Mouse (Mus musculus): ENCODE results near the gene Jazf1. TPM values are rescaled to one million over a fixed set of nuclear protein-coding genes. Genes with fewer than 3 reads are reported as not detected.

Jazf1 gene
- polyA plus RNA-seq, 1 experiment from 2014 or later, result 31.6 TPM

- ATAC-seq (ENCODE audit: low read depth), result no peak
- Histone ChIP-seq H3K9me3 (no peaks in the 10 kb centered on the region), H3K27ac (replicated peaks) (no peak overlapping the region), H3K27me3 (no peaks in the 10 kb centered on the region), H3K4me2 (no peak overlapping the region), H3K4me1 (replicated peaks) (peaks cover 9% of the 10 kb centered on the region), H3K36me3 (no peaks in the 10 kb centered on the region), H3K9ac (no peak overlapping the region), H3K4me3 (no peak overlapping the region)
- WGBS, result 77% methylated on average over 5 of the region's 5 CpGs
These were observed 118.1 kb downstream of the Jazf1 start for GRCm38 (mm10) chr6:52950371-52950770.

GRCm38 (mm10) chr6:52942534-52942933 is 125.9 kb downstream of the Jazf1 start:
- H3K4me3 ChIP-seq, result no peak overlapping the region

GRCm38 (mm10) chr6:52942101-52942500 is 126.3 kb downstream of the Jazf1 start:
- no peak overlapping the region for H3K4me2 ChIP-seq
- H3K27ac ChIP-seq (replicated peaks), result no peak overlapping the region
- no peaks in the 10 kb centered on the region; the same call in 1 of the 2 replicates for H3K4me1 ChIP-seq (replicated peaks)
- no peaks in the 10 kb centered on the region for H3K9me3 ChIP-seq
- ATAC-seq (ENCODE audit: low read depth), result no peak
- WGBS, result 84% methylated on average over 5 of the region's 5 CpGs
- no peak overlapping the region for H3K4me3 ChIP-seq
- H3K27me3 ChIP-seq, result no peaks in the 10 kb centered on the region
- H3K36me3 ChIP-seq, result no peaks in the 10 kb centered on the region
- no peak overlapping the region for H3K9ac ChIP-seq

More at GRCm38 (mm10) chr6:52942534-52942933, 125.9 kb downstream of the Jazf1 start:
- Histone ChIP-seq H3K9ac (no peak overlapping the region), H3K9me3 (no peaks in the 10 kb centered on the region), H3K36me3 (no peaks in the 10 kb centered on the region), H3K4me1 (replicated peaks) (no peaks in the 10 kb centered on the region; the same call in 1 of the 2 replicates), H3K4me2 (no peak overlapping the region), H3K27me3 (no peaks in the 10 kb centered on the region), H3K27ac (replicated peaks) (no peak overlapping the region)
- ATAC-seq (ENCODE audit: low read depth), result no peak
- WGBS, result 83% methylated on average over 5 of the region's 5 CpGs

GRCm38 (mm10) chr6:52937916-52938315 is 130.5 kb downstream of the Jazf1 start:
- no peak overlapping the region for H3K27ac ChIP-seq (replicated peaks)
- no peaks in the 10 kb centered on the region for H3K9me3 ChIP-seq
- no peak for ATAC-seq (ENCODE audit: low read depth)
- H3K36me3 ChIP-seq, result no peaks in the 10 kb centered on the region
- H3K4me1 ChIP-seq (replicated peaks), result peaks cover 5% of the 10 kb centered on the region
- no peak overlapping the region for H3K9ac ChIP-seq
- no peaks in the 10 kb centered on the region for H3K27me3 ChIP-seq
- no peak overlapping the region for H3K4me3 ChIP-seq
- WGBS, result 57% methylated on average over 3 of the region's 3 CpGs
- no peak overlapping the region for H3K4me2 ChIP-seq

- Histone ChIP-seq H3K4me1 (replicated peaks) (peaks cover 10% of the 10 kb centered on the region), H3K27me3 (no peaks in the 10 kb centered on the region), H3K4me3 (no peak overlapping the region), H3K4me2 (no peak overlapping the region), H3K27ac (replicated peaks) (no peak overlapping the region), H3K36me3 (no peaks in the 10 kb centered on the region), H3K9ac (no peak overlapping the region), H3K9me3 (no peaks in the 10 kb centered on the region)
- no peak for ATAC-seq (ENCODE audit: low read depth)
- WGBS, result 48% methylated on average over 10 of the region's 10 CpGs
These were observed 131.4 kb downstream of the Jazf1 start for GRCm38 (mm10) chr6:52936995-52937394.

GRCm38 (mm10) chr6:52934021-52934420 is 134.4 kb downstream of the Jazf1 start:
- H3K9me3 ChIP-seq, result no peaks in the 10 kb centered on the region
- H3K4me2 ChIP-seq, result no peak overlapping the region
- no peaks in the 10 kb centered on the region for H3K27me3 ChIP-seq
- no peak overlapping the region for H3K27ac ChIP-seq (replicated peaks)
- H3K4me3 ChIP-seq, result no peak overlapping the region
- WGBS, result 88% methylated on average over 6 of the region's 6 CpGs
- ATAC-seq (ENCODE audit: low read depth), result no peak
- no peak overlapping the region for H3K9ac ChIP-seq
- peaks cover 10% of the 10 kb centered on the region for H3K4me1 ChIP-seq (replicated peaks)
- H3K36me3 ChIP-seq, result no peaks in the 10 kb centered on the region

- H3K4me3 ChIP-seq, result no peak overlapping the region
- H3K4me2 ChIP-seq, result no peak overlapping the region
- no peaks in the 10 kb centered on the region for H3K36me3 ChIP-seq
- H3K9me3 ChIP-seq, result no peaks in the 10 kb centered on the region
- no peaks in the 10 kb centered on the region for H3K27me3 ChIP-seq
- peak; percentile 11; the same call in 1 of the 2 replicates for ATAC-seq (ENCODE audit: low read depth)
- 59% methylated on average over 7 of the region's 7 CpGs for WGBS
- no peak overlapping the region; the same call in 1 of the 2 replicates for H3K27ac ChIP-seq (replicated peaks)
- H3K4me1 ChIP-seq (replicated peaks), result peaks cover 10% of the 10 kb centered on the region
- H3K9ac ChIP-seq, result no peak overlapping the region
These were observed 135.7 kb downstream of the Jazf1 start for GRCm38 (mm10) chr6:52932603-52933178.

- Histone ChIP-seq H3K4me3 (no peak overlapping the region), H3K27me3 (no peaks in the 10 kb centered on the region), H3K4me1 (replicated peaks) (peaks cover 6% of the 10 kb centered on the region; the same call in 1 of the 2 replicates), H3K36me3 (no peaks in the 10 kb centered on the region), H3K27ac (replicated peaks) (no peak overlapping the region), H3K9ac (no peak overlapping the region), H3K9me3 (no peaks in the 10 kb centered on the region), H3K4me2 (no peak overlapping the region)
- ATAC-seq (ENCODE audit: low read depth), result no peak
- 88% methylated on average over 12 of the region's 12 CpGs for WGBS
These were observed 139.1 kb downstream of the Jazf1 start for GRCm38 (mm10) chr6:52929358-52929757.

- H3K4me1 ChIP-seq (replicated peaks), result no peaks in the 10 kb centered on the region; the same call in 1 of the 2 replicates
- 86% methylated on average over 4 of the region's 4 CpGs for WGBS
- H3K27me3 ChIP-seq, result no peaks in the 10 kb centered on the region
- no peak overlapping the region for H3K27ac ChIP-seq (replicated peaks)
- no peak for ATAC-seq (ENCODE audit: low read depth)
- no peaks in the 10 kb centered on the region for H3K36me3 ChIP-seq
- no peak overlapping the region for H3K4me2 ChIP-seq
- no peak overlapping the region for H3K4me3 ChIP-seq
- H3K9ac ChIP-seq, result no peak overlapping the region
- H3K9me3 ChIP-seq, result no peaks in the 10 kb centered on the region
These were observed 141.5 kb downstream of the Jazf1 start for GRCm38 (mm10) chr6:52926947-52927346.

GRCm38 (mm10) chr6:52925458-52926042 is 142.9 kb downstream of the Jazf1 start:
- H3K4me1 ChIP-seq (replicated peaks), result no peaks in the 10 kb centered on the region; the same call in 1 of the 2 replicates

GRCm38 (mm10) chr6:52921248-52921647 is 147.2 kb downstream of the Jazf1 start:
- 86% methylated on average over 6 of the region's 6 CpGs for WGBS
- ATAC-seq (ENCODE audit: low read depth), result no peak
- no peaks in the 10 kb centered on the region for H3K9me3 ChIP-seq
- H3K4me2 ChIP-seq, result no peak overlapping the region
- no peaks in the 10 kb centered on the region for H3K36me3 ChIP-seq
- no peak overlapping the region for H3K4me3 ChIP-seq
- no peaks in the 10 kb centered on the region; the same call in 1 of the 2 replicates for H3K4me1 ChIP-seq (replicated peaks)
- peaks cover 6% of the 10 kb centered on the region; the same call in 1 of the 2 replicates for H3K27me3 ChIP-seq
- H3K9ac ChIP-seq, result no peak overlapping the region
- H3K27ac ChIP-seq (replicated peaks), result no peak overlapping the region

More at GRCm38 (mm10) chr6:52925458-52926042, 142.9 kb downstream of the Jazf1 start:
- H3K4me2 ChIP-seq, result no peak overlapping the region
- no peak overlapping the region for H3K4me3 ChIP-seq
- H3K27me3 ChIP-seq, result no peaks in the 10 kb centered on the region
- ATAC-seq (ENCODE audit: low read depth), result no peak
- H3K27ac ChIP-seq (replicated peaks), result no peak overlapping the region
- 72% methylated on average over 9 of the region's 9 CpGs for WGBS
- H3K9me3 ChIP-seq, result no peaks in the 10 kb centered on the region
- H3K9ac ChIP-seq, result no peak overlapping the region
- H3K36me3 ChIP-seq, result no peaks in the 10 kb centered on the region

- Histone ChIP-seq H3K36me3 (no peaks in the 10 kb centered on the region), H3K27me3 (peaks cover 6% of the 10 kb centered on the region; the same call in 1 of the 2 replicates), H3K4me2 (no peak overlapping the region), H3K9ac (no peak overlapping the region), H3K4me1 (replicated peaks) (no peaks in the 10 kb centered on the region; the same call in 1 of the 2 replicates), H3K4me3 (no peak overlapping the region), H3K27ac (replicated peaks) (no peak overlapping the region), H3K9me3 (no peaks in the 10 kb centered on the region)
- no peak for ATAC-seq (ENCODE audit: low read depth)
- WGBS, result 89% methylated on average over 6 of the region's 6 CpGs
These were observed 147.7 kb downstream of the Jazf1 start for GRCm38 (mm10) chr6:52920719-52921118.

Data from neural tube, embryonic 13.5 days (tissue).